Mouse (Mus musculus) G1E (cell line): ENCODE data around the gene Chrnb1. TPM values are rescaled to one million over a fixed set of nuclear protein-coding genes. Genes with fewer than 3 reads are reported as not detected.
A peak's percentile ranks its signal among the peaks of the same experiment; 100 is the strongest.

ENCODE experiments used
- ATAC-seq: 2 replicates; pipeline ENCODE4 v1.8.0; 2016; ENCODE audit warnings: mild to moderate bottlenecking; ENCODE audit not compliant: insufficient number of reproducible peaks, poor library complexity, low FRiP score, severe bottlenecking; ENCODE audit errors: extremely low read depth
- DNase-seq: peaks from one replicate; pipeline ENCODE4 v3.0.0; 2012; ENCODE audit warnings: low spot score
- H3K27me3 ChIP-seq: 2 replicates; pipeline ENCODE4 v1.6.1; 2012; ENCODE audit warnings: mild to moderate bottlenecking, low read length, inconsistent platforms; ENCODE audit not compliant: insufficient read depth
- H3K36me3 ChIP-seq: replicated peaks from 2 replicates; pipeline ENCODE3; 2012; ENCODE audit warnings: mild to moderate bottlenecking, inconsistent platforms
- H3K4me1 ChIP-seq: 2 replicates; pipeline ENCODE4 v1.6.1; 2012; ENCODE audit warnings: low read depth, low read length, inconsistent platforms, mixed read lengths; ENCODE audit not compliant: insufficient read depth
- H3K4me3 ChIP-seq: 2 replicates; pipeline ENCODE4 v1.5.1; 2012; ENCODE audit warnings: low read depth, mild to moderate bottlenecking, inconsistent platforms, low read length, moderate library complexity, mixed read lengths
- H3K9me3 ChIP-seq: replicated peaks from 2 replicates; pipeline ENCODE4 v1.6.1; 2012; ENCODE audit warnings: inconsistent platforms
- CTCF ChIP-seq: IDR thresholded peaks from 2 replicates; pipeline ENCODE4 v1.5.1; 2012; ENCODE audit warnings: low read depth, low read length, inconsistent platforms, mixed read lengths
- GATA1 ChIP-seq: IDR thresholded peaks from 2 replicates; pipeline ENCODE4 v1.6.1; 2012; ENCODE audit warnings: borderline replicate concordance, low read length, inconsistent platforms, mixed read lengths
- GATA2 ChIP-seq: IDR thresholded peaks from 2 replicates; pipeline ENCODE4 v1.6.1; 2012; ENCODE audit warnings: low read depth, low read length, inconsistent platforms, borderline replicate concordance
- POLR2AphosphoS5 ChIP-seq: IDR thresholded peaks from 2 replicates; pipeline ENCODE4 v1.6.1; 2012; ENCODE audit warnings: low read depth, low read length, inconsistent platforms; ENCODE audit not compliant: insufficient replicate concordance
- TAL1 ChIP-seq: conservative IDR thresholded peaks from 2 replicates; pipeline ENCODE4 v1.6.1; 2012; ENCODE audit warnings: low read depth, low read length, inconsistent platforms, mixed read lengths
- polyA plus RNA-seq: library from polyadenylated mRNA; stranded (reverse); fragments of >175 nt; gene quantifications from 2 replicates; pipeline ENCODE4 v1.2.3, GENCODE M21; 2012
- total RNA-seq, 2 experiments: library from RNA; stranded (forward) in 1 of 2; stranded (reverse) in 1 of 2; fragments of 200-1000 nt in 1 of 2; fragments of >200 nt in 1 of 2; fragmentation: Nextera tagmentation in 1 of 2; gene quantifications; 2 replicates each; pipeline ENCODE4 v1.2.3; 2014 to 2017

Chrnb1 gene
- 2.3 and 2.8 TPM in 2 replicates for total RNA-seq (2014; fragmentation: Nextera tagmentation)
- total RNA-seq (2017) = 1.1 and 1.2 TPM in 2 replicates
- polyA plus RNA-seq = 0.39 and 0.50 TPM in 2 replicates

GRCm38 (mm10) chr11:69795168-69795982 lies at the start of gene Chrnb1:
Gene Chrnb1 (minus strand): TSS chr11:69795943.
- Histone ChIP-seq H3K4me1 (peaks cover 38% of the 10 kb centered on the region), H3K36me3 (peaks cover 11% of the 10 kb centered on the region), H3K4me3 (peak within 1 kb of the TSS; percentile 73), H3K9me3 (no peaks in the 10 kb centered on the region), H3K27me3 (peaks cover 59% of the 10 kb centered on the region)
- ATAC-seq (peak; percentile 98), DNase-seq (peak; percentile 95)
- TF ChIP-seq TAL1 = no peak
- TF ChIP-seq CTCF = no peak
- no peak for TF ChIP-seq POLR2AphosphoS5
- TF ChIP-seq GATA2 = no peak
- no peak for TF ChIP-seq GATA1

GRCm38 (mm10) chr11:69838714-69839104 lies 43.0 kb upstream of the Chrnb1 start:
- Histone ChIP-seq H3K36me3 (peaks cover 9% of the 10 kb centered on the region), H3K9me3 (no peaks in the 10 kb centered on the region), H3K4me1 (peaks cover 60% of the 10 kb centered on the region), H3K4me3 (peak overlapping the region; percentile 81), H3K27me3 (peaks cover 31% of the 10 kb centered on the region)
- TF ChIP-seq GATA2 (no peak), POLR2AphosphoS5 (no peak), TAL1 (no peak), GATA1 (no peak), CTCF (no peak)
- ATAC-seq (no peak), DNase-seq (no peak)

GRCm38 (mm10) chr11:69837952-69838713 lies 42.4 kb upstream of the Chrnb1 start, which contains the start of gene Tmem256:
Gene Tmem256 (plus strand): TSS chr11:69838514.
- ATAC-seq (peak; percentile 93), DNase-seq (peak; percentile 97)
- H3K9me3 ChIP-seq = no peaks in the 10 kb centered on the region
- TF ChIP-seq CTCF (no peak), GATA2 (no peak), GATA1 (no peak), TAL1 (no peak), POLR2AphosphoS5 (no peak)
- H3K27me3 ChIP-seq = peaks cover 37% of the 10 kb centered on the region
- H3K4me1 ChIP-seq = peaks cover 64% of the 10 kb centered on the region
- peaks cover 9% of the 10 kb centered on the region for H3K36me3 ChIP-seq
- peak within 1 kb of the TSS; percentile 81 for H3K4me3 ChIP-seq

- H3K36me3 ChIP-seq = peaks cover 9% of the 10 kb centered on the region
- ATAC-seq (no peak), DNase-seq (peak; percentile 62)
- no peak for TF ChIP-seq TAL1
- no peak for TF ChIP-seq POLR2AphosphoS5
- TF ChIP-seq CTCF = no peak
- TF ChIP-seq GATA1 = no peak
- TF ChIP-seq GATA2 = no peak
- peaks cover 61% of the 10 kb centered on the region for H3K4me1 ChIP-seq
- H3K27me3 ChIP-seq = peaks cover 42% of the 10 kb centered on the region
- H3K4me3 ChIP-seq = peak within 1 kb of the TSS; percentile 81
- H3K9me3 ChIP-seq = no peaks in the 10 kb centered on the region
Measured at GRCm38 (mm10) chr11:69837604-69837951, 41.8 kb upstream of the Chrnb1 start, which contains the start of gene Nlgn2. Gene Nlgn2 (minus strand): TSS chr11:69837784.

- TF ChIP-seq TAL1 (no peak), CTCF (no peak), GATA2 (no peak), POLR2AphosphoS5 (no peak), GATA1 (no peak)
- peaks cover 45% of the 10 kb centered on the region for H3K27me3 ChIP-seq
- DNase-seq (no peak), ATAC-seq (no peak)
- H3K4me1 ChIP-seq = peaks cover 60% of the 10 kb centered on the region
- H3K36me3 ChIP-seq = peaks cover 9% of the 10 kb centered on the region
- H3K9me3 ChIP-seq = no peaks in the 10 kb centered on the region
- H3K4me3 ChIP-seq = peak overlapping the region; percentile 81
Measured at GRCm38 (mm10) chr11:69836703-69837576, 41.2 kb upstream of the Chrnb1 start.

GRCm38 (mm10) chr11:69835966-69836335 lies 40.2 kb upstream of the Chrnb1 start:
- peaks cover 48% of the 10 kb centered on the region for H3K27me3 ChIP-seq

More at GRCm38 (mm10) chr11:69835966-69836335, 40.2 kb upstream of the Chrnb1 start:
- H3K9me3 ChIP-seq = no peaks in the 10 kb centered on the region
- peaks cover 65% of the 10 kb centered on the region for H3K4me1 ChIP-seq
- no peak for ATAC-seq
- TF ChIP-seq GATA1 (no peak), POLR2AphosphoS5 (no peak), GATA2 (no peak), TAL1 (no peak), CTCF (no peak)
- peaks cover 9% of the 10 kb centered on the region for H3K36me3 ChIP-seq
- DNase-seq = no peak
- no peak overlapping the region for H3K4me3 ChIP-seq
